ENCODE assay signal across 26 mouse cellular contexts in genomic region chr9:54593652-54594051, GRCm38 (mm10). TPM values are rescaled to one million over a fixed set of nuclear protein-coding genes. Genes with fewer than 3 reads are reported as not detected.
DNase-seq lines count a peak whose midpoint lies in the region; ATAC-seq and TF ChIP-seq lines count a peak whose summit lies in the region.
"Not testable (repeated sequence)": the region's sequence is repeated elsewhere in the genome, so short reads cannot be mapped to it uniquely, and the experiment has no call there.
"Had no signal": no experiment of that assay in that cellular context is flagged by ENCODE, and none has a peak within 500 bp of the region (broad histone marks: within the 10 kb centered on the region; RNA-seq: fewer than 3 reads in every experiment).

No protein-coding gene starts in this region.

- H3K4me2 ChIP-seq in liver, postnatal 0 days (ENCODE audit: low read depth, low read length), result not testable (repeated sequence)

- peaks cover 39% of the 10 kb centered on the region for H3K4me1 ChIP-seq in E14TG2a.4 (replicated peaks; ENCODE audit: low read depth, low read length)
- H3K4me1 ChIP-seq in ES-E14 (ENCODE audit: control insufficient read depth in 2 of 2, insufficient read depth in 2 of 2, low read length in 2 of 2, poor library complexity in 1 of 2); liver, postnatal 0 days (ENCODE audit: insufficient read depth): not testable (repeated sequence)

- not testable (repeated sequence) for H3K9ac ChIP-seq in ES-E14 (ENCODE audit: insufficient read depth, low read depth, low read length, poor library complexity, severe bottlenecking); liver, postnatal 0 days (replicated peaks)

- H3K27me3 ChIP-seq in E14TG2a.4 (ENCODE audit: insufficient read depth, low read length); liver, postnatal 0 days (ENCODE audit: insufficient read depth, low read length): not testable (repeated sequence)

- ATAC-seq in liver, postnatal 0 days, result peak; percentile 40; the same call in 1 of the 2 replicates

- TF ChIP-seq EP300 in liver, postnatal 0 days (IDR thresholded peaks at IDR 0.05; ENCODE audit: low read depth), result not testable (repeated sequence)

- TF ChIP-seq CTCF in E14TG2a.4 (conservative IDR thresholded peaks at IDR 0.05; ENCODE audit: low read length); liver, postnatal 0 days (IDR thresholded peaks at IDR 0.05; ENCODE audit: low read depth): not testable (repeated sequence)

- 89% methylated on average over 4 of the region's 4 CpGs for WGBS in liver, postnatal 0 days (ENCODE audit: insufficient replicate concordance)

- H3K4me3 ChIP-seq in E14TG2a.4 (replicated peaks; ENCODE audit: low read length), result peak overlapping the region; percentile 71
- peak overlapping the region in 1 of 2 experiments; percentile 62; a peak in 2 of 4 replicates for H3K4me3 ChIP-seq in ES-E14 (ENCODE audit: insufficient read depth in 1 of 2, low read depth in 1 of 2, low read length in 2 of 2, poor library complexity in 1 of 2, severe bottlenecking in 1 of 2)
- H3K4me3 ChIP-seq in liver, postnatal 0 days (ENCODE audit: low read depth, low read length), result not testable (repeated sequence)

- in situ Hi-C loops in ES-E14 (cut with MboI; ENCODE audit: low sequenced_read_pairs in 2 of 2, unreplicated experiment in 2 of 2), result not testable (repeated sequence)

- H3K9me3 ChIP-seq in E14TG2a.4 (ENCODE audit: low read length); ES-E14 (ENCODE audit: control insufficient read depth, insufficient read depth, low read depth, low read length); liver, postnatal 0 days (ENCODE audit: low read length): not testable (repeated sequence)

- peak overlapping the region; percentile 51; the same call in 1 of the 2 replicates for H3K27ac ChIP-seq in ES-E14 (ENCODE audit: insufficient read depth, low read depth, low read length, poor library complexity, severe bottlenecking)
- not testable (repeated sequence) for H3K27ac ChIP-seq in liver, postnatal 0 days (ENCODE audit: low read depth)

- H3K36me3 ChIP-seq in E14TG2a.4 (ENCODE audit: insufficient read depth, low read length), result peaks cover 93% of the 10 kb centered on the region
- H3K36me3 ChIP-seq in ES-E14 (ENCODE audit: control insufficient read depth, insufficient read depth, low read length, poor library complexity, severe bottlenecking), result peaks cover 42% of the 10 kb centered on the region
- peaks cover 63% of the 10 kb centered on the region for H3K36me3 ChIP-seq in liver, postnatal 0 days (replicated peaks; ENCODE audit: insufficient read depth, low read length)

- DNase-seq in ES-E14 (ENCODE audit: low read depth, low spot score), result peak; percentile 59
- DNase-seq in WW6 (ENCODE audit: low read depth, low spot score), result peak; percentile 43
- DNase-seq in adrenal gland, adult 2 months, result peak; percentile 57
- peak; percentile 46 to 62 for DNase-seq in adrenal gland, postnatal 36 days
- peak; percentile 38 for DNase-seq in gastrocnemius, postnatal 25 days
- not testable (repeated sequence) for DNase-seq in liver, postnatal 0 days

RNA-seq across cellular contexts. Expression of gene Idh3a, which starts 7.5 kb away (rescaled TPM):
- 58.2 and 79.2 TPM in 2 replicates for total RNA-seq in ES-E14 (2012; rRNA removed)
- total RNA-seq in adrenal gland, adult 2 months (2021), result 100 to 1,000 TPM; 245 to 445 TPM
- polyA plus RNA-seq in adrenal gland, adult 2 months (2012; rRNA removed), result 44.3 and 48.7 TPM in 2 replicates
- total RNA-seq in adrenal gland, postnatal 36 days (2021), result 100 to 1,000 TPM; 269 to 284 TPM
- total RNA-seq in gastrocnemius, postnatal 25 days (2021), result 100 to 1,000 TPM; 561 to 568 TPM
- polyA plus RNA-seq in liver, postnatal 0 days (2015; fragmentation: Nextera tagmentation; extraction: Ambion mirVana), result 74.6 and 79.2 TPM in 2 replicates

RNA-seq across cellular contexts. Expression of gene Cib2, which starts 33.6 kb away (rescaled TPM):
- total RNA-seq in ES-E14 (2012; rRNA removed), result 1.0 and 1.4 TPM in 2 replicates
- 100 to 1,000 TPM in 1 of 2 experiments, 10 to 100 TPM in 1; 47.9 to 131 TPM for total RNA-seq in adrenal gland, adult 2 months (2021)
- polyA plus RNA-seq in adrenal gland, adult 2 months (2012; rRNA removed), result 15.1 and 31.7 TPM in 2 replicates
- 10 to 100 TPM; 33.7 to 44.0 TPM for total RNA-seq in adrenal gland, postnatal 36 days (2021)
- total RNA-seq in gastrocnemius, postnatal 25 days (2021), result 100 to 1,000 TPM; 101 to 109 TPM
- polyA plus RNA-seq in liver, postnatal 0 days (2015; fragmentation: Nextera tagmentation; extraction: Ambion mirVana), result 0.99 and 1.3 TPM in 2 replicates
- total RNA-seq: G1E; hematopoietic stem cell, adult 5-6 weeks had no signal

RNA-seq across cellular contexts. Expression of gene Sh2d7, which starts 54.9 kb away (rescaled TPM):
- 0.16 and 0.18 TPM in 2 replicates for total RNA-seq in ES-E14 (2012; rRNA removed)
- total RNA-seq in adrenal gland, adult 2 months (2021), result not detected
- not detected in 2 replicates for polyA plus RNA-seq in adrenal gland, adult 2 months (2012; rRNA removed)
- not detected for total RNA-seq in adrenal gland, postnatal 36 days (2021)
- total RNA-seq in gastrocnemius, postnatal 25 days (2021), result not detected
- polyA plus RNA-seq in liver, postnatal 0 days (2015; fragmentation: Nextera tagmentation; extraction: Ambion mirVana), result not detected in 2 replicates
- total RNA-seq: adrenal gland, postnatal 25 days; gastrocnemius, adult 8-10 months; gastrocnemius, postnatal 36 days; granulocyte monocyte progenitor cell, adult 5-6 weeks; heart, adult 8-10 months; heart, postnatal 25 days; hematopoietic stem cell, adult 5-6 weeks had no signal
- polyA plus RNA-seq: embryonic facial prominence, embryonic 11.5 days; embryonic facial prominence, embryonic 14.5 days; forebrain, embryonic 10.5 days; G1E; heart, embryonic 11.5 days; heart, embryonic 14.5 days; heart, postnatal 0 days; hindbrain, embryonic 12.5 days; hindbrain, embryonic 15.5 days; intestine, embryonic 14.5 days; intestine, postnatal 0 days; kidney, adult 2 months had no signal

Comparison
In these comparisons a context has a peak if more than half of its experiments do, and no peak if none do; other contexts are left out.
1. RNA of gene Cib2, which starts 33.6 kb away (total RNA-seq): 47.9 to 131 TPM in adrenal gland, adult 2 months, 101 to 109 TPM in gastrocnemius, postnatal 25 days and 33.7 to 44.0 TPM in adrenal gland, postnatal 36 days; 1.0 to 1.4 TPM in ES-E14; every median in the first group is over 10 times any median in the second.